8 mouse cellular contexts compared by ENCODE assay signal in genomic region chr11:88114871-88115301, GRCm38 (mm10). TPM values are rescaled to one million over a fixed set of nuclear protein-coding genes. Genes with fewer than 3 reads are reported as not detected.
DNase-seq lines count a peak whose midpoint lies in the region; ATAC-seq and TF ChIP-seq lines count a peak whose summit lies in the region.

No protein-coding gene starts in this region.

- no peaks in the 10 kb centered on the region for H3K27me3 ChIP-seq in hindbrain, postnatal 0 days (ENCODE audit: insufficient read depth, low read length)
- no peaks in the 10 kb centered on the region for H3K27me3 ChIP-seq in lung, embryonic 14.5 days (ENCODE audit: insufficient read depth, low read length)

- H3K4me3 ChIP-seq in hindbrain, postnatal 0 days (ENCODE audit: low read length), result no peak overlapping the region
- no peak overlapping the region for H3K4me3 ChIP-seq in lung, embryonic 14.5 days (ENCODE audit: low read depth, low read length)

- no peaks in the 10 kb centered on the region for H3K36me3 ChIP-seq in hindbrain, postnatal 0 days (ENCODE audit: insufficient read depth, low read length)
- H3K36me3 ChIP-seq in lung, embryonic 14.5 days (ENCODE audit: insufficient read depth), result no peaks in the 10 kb centered on the region

- H3K9ac ChIP-seq in hindbrain, postnatal 0 days (replicated peaks; ENCODE audit: low read length), result peak overlapping the region; percentile 30; the same call in 1 of the 2 replicates
- H3K9ac ChIP-seq in lung, embryonic 14.5 days, result no peak overlapping the region

- peak; percentile 39; the same call in 1 of the 2 replicates for ATAC-seq in hindbrain, postnatal 0 days
- peak; percentile 25 for ATAC-seq in lung, embryonic 14.5 days (ENCODE audit: insufficient read depth)

- TF ChIP-seq CTCF in hindbrain, postnatal 0 days (IDR thresholded peaks at IDR 0.05; ENCODE audit: low read depth), result no peak
- no peak for TF ChIP-seq CTCF in lung, embryonic 14.5 days (IDR thresholded peaks at IDR 0.05; ENCODE audit: low read depth)

- peak; percentile 74 for DNase-seq in retina, postnatal 1 day
- no peak for DNase-seq in retina, embryonic 14.5 days (ENCODE audit: low spot score)
- peak; percentile 39 to 56 for DNase-seq in gastrocnemius, postnatal 36 days
- peak; percentile 55 for DNase-seq in hindbrain, postnatal 0 days (ENCODE audit: low spot score)
- peak; percentile 60 for DNase-seq in lung, embryonic 14.5 days
- peak; percentile 87 for DNase-seq in skeletal muscle tissue, adult 2 months (ENCODE audit: low read depth, low spot score)
- DNase-seq in urinary bladder, adult 18-20 months (ENCODE audit: low spot score in 2 of 2), result no peak
- no peak for DNase-seq in cerebellum, adult 11 months

- WGBS in hindbrain, postnatal 0 days, result 28% methylated on average over 8 of the region's 8 CpGs
- 24% methylated on average over 8 of the region's 8 CpGs for WGBS in lung, embryonic 14.5 days

- H3K4me1 ChIP-seq in hindbrain, postnatal 0 days (ENCODE audit: insufficient read depth, low read length), result peaks cover 34% of the 10 kb centered on the region
- peaks cover 36% of the 10 kb centered on the region for H3K4me1 ChIP-seq in lung, embryonic 14.5 days (ENCODE audit: insufficient read depth)

- H3K4me2 ChIP-seq in hindbrain, postnatal 0 days (ENCODE audit: low read depth, low read length), result no peak overlapping the region
- peak overlapping the region; percentile 7 for H3K4me2 ChIP-seq in lung, embryonic 14.5 days

- no peaks in the 10 kb centered on the region for H3K9me3 ChIP-seq in hindbrain, postnatal 0 days (ENCODE audit: low read length)
- no peaks in the 10 kb centered on the region for H3K9me3 ChIP-seq in lung, embryonic 14.5 days (ENCODE audit: low read depth, low read length)

- H3K27ac ChIP-seq in hindbrain, postnatal 0 days, result peak overlapping the region; percentile 68
- H3K27ac ChIP-seq in lung, embryonic 14.5 days (ENCODE audit: low read depth), result peak overlapping the region; percentile 15; the same call in 1 of the 2 replicates

- intact Hi-C loops in gastrocnemius, postnatal 36 days (cut with DNase I), result loop anchor here (5.0 kb wide), 1 partner anchor 42 kb away; no protein-coding TSS in a partner anchor

RNA-seq across cellular contexts. Expression of gene Cuedc1, which starts 17.0 kb away (rescaled TPM):
- total RNA-seq in gastrocnemius, postnatal 36 days (2021), result 10 to 100 TPM; 80.3 to 96.9 TPM
- 33.6 and 44.6 TPM in 2 replicates for total RNA-seq in hindbrain, postnatal 0 days (2014; rRNA removed)
- 35.8 and 40.9 TPM in 2 replicates for polyA plus RNA-seq in hindbrain, postnatal 0 days (2015; fragmentation: Nextera tagmentation; extraction: Ambion mirVana)
- polyA plus RNA-seq in lung, embryonic 14.5 days (2014; fragmentation: Nextera tagmentation; extraction: Ambion mirVana), result 14.1 and 16.8 TPM in 2 replicates

RNA-seq across cellular contexts. Expression of gene Vezf1, which starts 46.8 kb away (rescaled TPM):
- total RNA-seq in gastrocnemius, postnatal 36 days (2021), result 10 to 100 TPM; 50.0 to 71.2 TPM
- 32.7 and 33.5 TPM in 2 replicates for total RNA-seq in hindbrain, postnatal 0 days (2014; rRNA removed)
- 29.2 and 31.9 TPM in 2 replicates for polyA plus RNA-seq in hindbrain, postnatal 0 days (2015; fragmentation: Nextera tagmentation; extraction: Ambion mirVana)
- polyA plus RNA-seq in lung, embryonic 14.5 days (2014; fragmentation: Nextera tagmentation; extraction: Ambion mirVana), result 44.5 and 46.8 TPM in 2 replicates

Comparison
In these comparisons a context has a peak if more than half of its experiments do, and no peak if none do; other contexts are left out.
1. DNase-seq: peak in retina, postnatal 1 day (single experiment), gastrocnemius, postnatal 36 days (2 of 2), hindbrain, postnatal 0 days (single experiment), lung, embryonic 14.5 days (single experiment) and skeletal muscle tissue, adult 2 months (single experiment); none in retina, embryonic 14.5 days (single experiment), urinary bladder, adult 18-20 months (0 of 2) and cerebellum, adult 11 months (single experiment).